Mouse (Mus musculus) ovary, adult 18-20 months (tissue): ENCODE results near the gene Ces3a.
"Not testable (repeated sequence)": the region's sequence is repeated elsewhere in the genome, so short reads cannot be mapped to it uniquely, and the experiment has no call there.

Experiments
- DNase-seq: peaks from one replicate; pipeline ENCODE4 v3.0.0; 2022; ENCODE audit warnings: low spot score, mixed read lengths

Gene Ces3a

GRCm38 (mm10) chr8:105048371-105048854 is at the start of gene Ces3a:
Ces3a (plus strand) TSS chr8:105048601.
- DNase-seq = no peak

DNA sequence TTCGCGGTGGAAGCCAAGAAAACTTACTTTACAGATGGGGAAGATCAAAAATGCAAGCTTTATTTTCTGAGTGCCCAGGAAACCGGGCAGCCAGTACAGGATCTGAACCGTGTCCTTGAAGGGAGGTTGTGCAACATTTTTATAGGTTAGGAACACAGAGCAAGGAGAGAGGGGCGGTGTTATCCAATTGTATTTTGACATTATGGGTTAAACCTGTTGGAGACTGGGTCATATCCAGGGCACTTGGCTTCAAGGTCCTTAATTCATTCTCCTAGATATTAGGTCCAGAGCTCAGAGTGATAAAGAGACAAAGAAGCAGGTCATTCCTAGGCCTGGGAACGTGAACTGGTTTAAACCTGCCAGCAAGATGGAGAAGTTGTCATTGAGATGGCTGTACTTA is 49.2 kb upstream of the Ces3a start:
- no peak for DNase-seq

DNA sequence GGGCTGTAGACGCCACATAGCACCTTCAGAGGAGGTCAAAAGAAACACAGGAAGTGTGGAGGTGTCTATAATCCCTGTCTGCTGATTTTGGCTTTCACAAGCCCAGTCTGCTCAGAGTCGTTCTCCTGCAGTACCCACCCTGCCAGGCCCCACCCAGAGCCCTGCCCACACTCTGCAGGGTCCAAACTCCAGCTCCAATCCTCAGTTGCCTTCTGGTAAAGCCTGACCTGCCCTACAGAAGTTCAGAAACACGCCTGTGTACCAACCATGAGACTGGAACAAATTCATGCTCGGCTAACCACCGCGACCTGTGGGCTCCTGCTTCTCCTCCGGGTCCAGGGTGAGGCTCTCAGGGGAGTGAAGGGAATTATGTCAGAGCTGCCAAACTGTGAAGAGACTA is 47.8 kb upstream of the Ces3a start, which contains the start of gene Ces2h:
Gene Ces2h (plus strand): TSS at position 268 of the 400 bp plus-strand sequence.
- DNase-seq = no peak

GRCm38 (mm10) chr8:105010000-105010399 is 38.4 kb upstream of the Ces3a start:
- DNase-seq = no peak

GRCm38 (mm10) chr8:105011136-105011535 is 37.3 kb upstream of the Ces3a start:
- no peak for DNase-seq

GRCm38 (mm10) chr8:105014391-105014790 is 34.0 kb upstream of the Ces3a start:
- no peak for DNase-seq

DNA sequence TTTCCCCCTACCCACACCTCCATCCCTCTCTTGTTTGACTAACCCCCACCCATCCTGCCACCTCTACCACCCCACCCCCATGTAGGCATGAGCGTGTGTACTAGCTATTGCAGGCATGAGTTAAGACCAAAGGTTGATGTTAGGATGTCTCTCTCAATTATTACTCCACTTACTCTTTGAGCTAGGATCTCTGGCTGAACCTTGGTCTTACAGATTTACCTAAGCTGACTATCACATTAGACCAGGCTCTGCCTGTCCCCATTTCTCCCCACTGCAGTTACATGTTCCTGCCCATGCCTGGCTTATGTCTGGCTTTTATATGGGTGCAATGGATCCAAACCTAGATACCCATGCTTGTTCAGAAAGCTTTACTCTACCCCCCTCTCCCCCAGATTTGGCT is 26.4 kb upstream of the Ces3a start:
- no peak for DNase-seq

DNA sequence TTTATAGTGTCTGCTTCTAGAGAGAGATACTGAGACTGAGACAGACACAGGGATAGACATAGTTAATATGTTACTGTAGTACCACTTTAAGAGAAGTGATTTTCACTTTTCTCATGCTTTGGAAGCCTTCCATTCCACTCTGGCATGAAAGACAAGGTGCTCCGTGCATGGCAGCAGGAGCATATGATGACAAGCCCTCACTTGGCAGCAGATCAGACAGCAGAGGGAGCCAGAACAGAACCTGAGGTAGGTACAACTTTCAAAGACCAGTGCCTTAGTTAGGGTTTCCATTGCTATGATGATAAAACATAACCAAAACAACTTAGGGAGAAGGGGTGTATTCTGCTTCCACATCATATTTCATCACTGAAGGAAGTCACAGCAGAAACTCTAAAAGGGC is 25.3 kb upstream of the Ces3a start:
- DNase-seq = no peak

DNA sequence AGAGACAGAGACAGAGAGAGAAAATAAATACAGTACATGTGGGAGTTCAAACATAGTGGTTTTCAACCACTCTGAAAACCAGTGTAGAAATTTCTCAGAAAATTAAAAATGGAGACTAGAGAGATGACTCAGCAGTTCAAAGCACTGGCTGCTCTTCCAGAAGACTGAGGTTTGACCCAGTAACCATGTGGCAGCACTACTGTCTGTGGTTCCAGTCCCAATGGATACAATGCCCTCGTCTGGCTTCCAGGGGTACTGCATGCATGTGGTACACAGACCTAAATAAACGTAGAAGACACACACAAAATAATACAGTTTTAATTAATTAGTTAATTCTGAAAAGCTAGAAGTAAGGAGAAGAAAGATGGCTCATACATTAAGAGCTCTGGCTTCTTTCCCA is 23.4 kb upstream of the Ces3a start:
- no peak for DNase-seq

GRCm38 (mm10) chr8:105043510-105043909 is 4.9 kb upstream of the Ces3a start:
- DNase-seq = no peak

- DNase-seq = no peak
Measured at GRCm38 (mm10) chr8:105045824-105046401, 2.5 kb upstream of the Ces3a start.

DNA sequence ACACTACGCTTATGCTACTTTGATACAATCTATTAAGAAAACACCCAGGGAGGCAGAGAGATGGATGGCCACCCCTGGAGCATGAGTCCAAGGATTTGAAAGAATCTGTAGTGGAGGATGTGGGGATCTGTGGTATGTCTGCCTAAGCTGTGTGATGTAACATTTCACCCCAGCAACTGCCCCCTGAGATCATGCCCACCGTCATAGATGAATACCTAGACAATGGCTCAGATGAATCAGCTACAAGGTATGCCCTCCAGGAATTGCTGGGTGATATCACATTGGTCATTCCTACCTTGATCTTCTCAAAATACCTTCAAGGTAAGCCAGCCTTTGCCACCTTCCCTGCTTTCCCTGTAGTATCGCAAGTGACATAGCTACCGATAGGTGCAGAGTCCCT is 7.8 kb downstream of the Ces3a start:
- DNase-seq = no peak

DNA sequence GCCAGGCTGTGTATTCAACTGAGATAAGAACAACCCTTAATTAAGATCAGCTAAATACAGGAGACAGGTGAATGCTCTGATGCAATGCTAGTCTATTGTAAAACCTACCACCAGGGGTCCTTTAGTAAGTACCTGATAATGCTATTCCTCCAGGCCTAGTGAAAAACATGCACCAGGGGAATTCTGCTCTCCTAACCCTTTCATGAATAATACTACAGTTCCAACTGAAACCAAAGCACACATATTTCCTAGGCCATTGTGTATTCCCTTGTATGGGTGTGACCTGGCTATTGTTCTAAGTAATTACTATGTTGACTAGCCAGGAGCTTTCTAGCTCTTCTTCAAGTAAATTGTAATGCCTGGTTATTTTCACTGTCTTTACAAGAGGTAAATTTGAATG is 11.7 kb downstream of the Ces3a start:
- DNase-seq = no peak

GRCm38 (mm10) chr8:105066761-105067160 is 18.4 kb downstream of the Ces3a start:
- no peak for DNase-seq

GRCm38 (mm10) chr8:105067905-105068304 is 19.5 kb downstream of the Ces3a start:
- DNase-seq = not testable (repeated sequence)

- DNase-seq = no peak
Measured at GRCm38 (mm10) chr8:105068971-105069370, 20.6 kb downstream of the Ces3a start.

DNA sequence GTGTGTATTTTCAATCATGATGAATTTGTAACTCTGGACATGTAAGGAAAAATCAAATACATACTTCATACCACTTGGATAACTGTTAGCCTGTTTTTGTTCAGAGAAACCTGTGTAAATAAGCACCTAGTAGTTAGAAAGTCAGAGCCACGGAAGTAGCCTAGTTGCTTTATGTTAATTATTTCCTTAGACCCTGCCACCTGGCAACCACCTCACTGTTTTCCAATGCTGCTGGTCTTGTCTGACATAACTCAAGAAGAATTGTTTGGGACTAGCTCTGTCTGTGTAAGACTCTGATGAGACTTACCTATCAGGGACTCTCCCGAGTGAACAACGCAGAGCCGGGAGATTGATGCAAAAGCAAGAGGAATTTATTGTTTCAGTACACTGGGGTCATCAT is 28.2 kb downstream of the Ces3a start:
- DNase-seq = no peak

- no peak for DNase-seq
Measured at GRCm38 (mm10) chr8:105077071-105077470, 28.7 kb downstream of the Ces3a start.

DNA sequence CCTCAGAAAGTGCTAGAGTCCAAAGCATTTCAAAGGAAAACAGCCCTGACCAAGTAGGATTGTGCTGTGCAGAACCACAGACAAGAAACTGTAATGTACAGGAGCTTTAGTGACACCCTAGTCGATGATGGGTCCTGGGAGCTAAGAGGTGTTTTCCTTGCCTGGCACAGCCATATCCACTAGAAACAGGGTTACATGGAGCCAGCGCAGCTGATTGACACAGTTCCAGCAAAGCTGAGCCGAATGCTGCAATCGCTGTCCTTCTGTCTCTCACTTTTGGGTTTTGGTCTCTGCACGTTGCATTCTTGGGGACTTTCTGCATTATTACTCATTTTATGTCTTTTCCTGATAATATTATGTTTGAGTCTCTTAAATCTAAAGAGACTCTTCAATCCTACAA is 30.2 kb downstream of the Ces3a start:
- DNase-seq = no peak

- no peak for DNase-seq
Measured at GRCm38 (mm10) chr8:105080814-105081336, 32.5 kb downstream of the Ces3a start.

DNA sequence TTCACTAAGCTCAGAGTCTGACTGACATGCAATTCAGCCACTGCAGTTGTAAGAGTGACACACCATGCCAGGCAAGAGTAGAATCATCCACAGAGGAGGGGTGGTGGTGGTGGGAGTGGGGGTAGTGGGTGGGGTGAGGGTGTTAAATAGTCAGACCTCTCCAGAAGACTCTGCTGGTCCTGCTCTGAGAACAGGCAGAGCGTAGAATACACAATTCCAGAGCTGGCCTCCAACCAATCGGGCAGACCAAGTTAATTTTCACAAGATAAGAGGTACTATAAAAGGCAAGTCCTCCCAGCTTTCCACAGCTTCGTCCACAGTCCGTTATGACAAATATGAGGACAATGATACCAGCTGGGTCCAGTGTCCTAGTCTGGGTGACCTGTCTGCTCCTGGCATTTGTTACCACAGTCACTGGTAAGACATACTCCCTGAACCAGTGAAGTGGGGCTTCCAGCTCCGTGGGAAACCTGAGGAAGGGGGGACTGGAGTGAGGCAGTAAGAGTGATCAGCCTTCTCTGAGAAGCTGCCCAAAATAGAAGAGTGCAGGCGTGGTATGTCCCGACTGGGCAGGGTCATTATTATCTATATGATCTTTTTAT is 35.1 kb downstream of the Ces3a start, which contains the start of gene Ces3b:
Gene Ces3b (plus strand): TSS at position 305 of the 602 bp plus-strand sequence.
- DNase-seq = no peak

DNA sequence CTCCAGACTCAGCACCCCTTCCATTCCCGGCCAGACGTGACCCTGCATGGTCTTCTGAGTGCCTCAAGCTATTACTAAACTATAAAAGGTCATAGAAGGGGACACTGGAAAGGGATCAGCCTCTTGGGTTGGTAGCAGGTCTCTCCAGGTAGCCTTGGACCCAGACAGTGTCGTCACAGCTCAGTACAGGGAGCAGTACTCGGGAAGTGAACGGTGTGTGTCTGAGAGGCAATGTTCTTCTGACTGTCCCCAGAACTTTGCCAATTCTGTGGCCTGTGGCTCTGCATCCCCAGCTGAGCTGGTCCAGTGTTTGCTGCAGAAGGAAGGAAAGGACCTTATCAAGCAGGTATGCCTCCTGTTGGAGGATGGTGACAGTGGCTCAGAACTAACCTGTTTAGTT is 39.8 kb downstream of the Ces3a start:
- DNase-seq = not testable (repeated sequence)

- no peak for DNase-seq
Measured at GRCm38 (mm10) chr8:105088581-105088980, 40.2 kb downstream of the Ces3a start.

DNA sequence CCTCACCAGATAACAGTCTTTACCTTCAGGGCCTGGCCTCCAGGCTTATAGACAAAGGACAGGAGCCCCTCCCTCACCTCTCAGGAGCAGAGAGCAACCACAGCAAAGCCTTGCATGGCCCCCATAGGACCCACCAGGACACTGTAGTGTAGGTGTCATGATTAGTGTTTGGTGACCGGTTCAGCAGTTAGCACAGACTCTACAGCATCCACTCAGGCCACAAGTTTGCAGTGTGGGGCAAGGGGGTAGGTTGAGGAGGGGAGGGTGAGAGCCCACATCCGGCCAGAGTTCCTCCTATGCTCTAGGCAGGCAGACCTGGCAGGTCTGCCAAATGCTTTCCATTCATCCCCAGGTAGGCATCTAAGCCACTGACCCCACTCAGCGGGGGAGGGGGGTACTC is 45.6 kb downstream of the Ces3a start:
- DNase-seq = no peak
